9 mouse cellular contexts compared by ENCODE assay signal in the genomic region with DNA sequence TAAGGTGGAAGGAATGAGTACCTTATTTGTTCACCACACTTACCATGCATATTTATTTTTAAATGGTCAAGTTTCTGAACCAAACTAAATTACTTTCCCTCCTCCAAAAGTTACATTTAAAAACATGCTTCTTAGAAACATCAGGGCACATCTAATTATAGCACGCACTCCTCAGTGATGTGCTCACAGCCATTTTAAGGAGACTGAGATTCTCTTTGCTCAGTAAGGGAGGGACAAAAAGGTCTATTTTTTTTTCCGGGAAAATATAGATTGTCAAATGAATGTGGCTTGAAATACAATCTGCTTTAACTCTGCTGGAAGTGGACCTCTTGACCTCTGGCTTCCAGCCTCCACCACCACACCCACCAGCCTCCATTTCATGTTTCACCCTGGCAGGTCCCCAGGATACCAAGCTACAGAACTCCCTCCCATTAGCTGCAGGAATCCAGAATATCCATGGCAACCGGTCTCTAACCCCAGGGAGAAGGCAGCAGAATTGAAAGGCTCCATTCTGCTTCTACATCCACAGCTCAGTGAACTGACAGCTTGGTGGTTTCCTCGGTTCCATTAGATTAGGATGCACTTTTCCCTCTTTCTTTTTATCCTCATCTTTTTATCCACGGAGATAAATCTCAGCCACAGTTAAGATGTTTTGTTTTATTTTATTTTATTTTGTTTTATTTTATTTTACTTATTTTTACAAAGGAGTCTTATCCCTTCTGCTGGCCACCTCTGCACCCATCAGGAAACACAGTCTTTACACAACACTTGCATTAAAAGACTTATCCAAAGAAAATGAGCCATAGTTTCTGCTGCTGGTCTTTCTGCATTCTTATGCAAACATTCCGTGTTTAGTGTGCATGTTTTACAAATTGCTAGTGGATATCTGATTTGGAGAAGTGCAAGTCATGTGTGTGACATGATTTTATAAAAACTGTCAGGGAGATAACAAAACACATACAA.
DNase-seq lines count a peak whose midpoint lies in the region; ATAC-seq and TF ChIP-seq lines count a peak whose summit lies in the region.
"Had no signal": no experiment of that assay in that cellular context is flagged by ENCODE, and none has a peak within 500 bp of the region (broad histone marks: within the 10 kb centered on the region; RNA-seq: fewer than 3 reads in every experiment).

No protein-coding gene starts in this region.

- H3K9me3 ChIP-seq in midbrain, postnatal 0 days (ENCODE audit: low read length) = no peaks in the 10 kb centered on the region
- H3K9me3 ChIP-seq: liver, embryonic 13.5 days had no signal

- H3K9ac ChIP-seq in midbrain, postnatal 0 days (replicated peaks; ENCODE audit: low read length, poor library complexity, severe bottlenecking) = no peak overlapping the region
- H3K9ac ChIP-seq: liver, embryonic 13.5 days had no signal

- 6% methylated on average over 6 of the region's 6 CpGs for WGBS in midbrain, postnatal 0 days

- TF ChIP-seq CTCF in midbrain, postnatal 0 days (IDR thresholded peaks at IDR 0.05) = no peak

- H3K27me3 ChIP-seq in midbrain, postnatal 0 days (ENCODE audit: insufficient read depth, low read length) = no peaks in the 10 kb centered on the region
- H3K27me3 ChIP-seq: liver, embryonic 13.5 days had no signal

- no peak overlapping the region for H3K4me2 ChIP-seq in midbrain, postnatal 0 days (ENCODE audit: low read depth, low read length, poor library complexity, severe bottlenecking)
- H3K4me2 ChIP-seq: liver, embryonic 13.5 days had no signal

- ATAC-seq in frontal cortex, adult (ENCODE audit: low TSS enrichment) = peak; percentile 82
- ATAC-seq in midbrain, postnatal 0 days (ENCODE audit: low FRiP score) = peak; percentile 89

- no peaks in the 10 kb centered on the region for H3K36me3 ChIP-seq in midbrain, postnatal 0 days (ENCODE audit: insufficient read depth, low read length)
- H3K36me3 ChIP-seq: liver, embryonic 13.5 days had no signal

- 0 out of 2 replicates have a peak, but pooled peaks cover 2% of the 10 kb centered on the region for H3K4me1 ChIP-seq in midbrain, postnatal 0 days (ENCODE audit: insufficient read depth, low read length)
- H3K4me1 ChIP-seq: liver, embryonic 13.5 days had no signal

- no peak for DNase-seq in frontal cortex, postnatal 25 days (ENCODE audit: low spot score in 2 of 2)
- peak; percentile 7 for DNase-seq in cerebellum, adult 9-11 months
- DNase-seq in frontal cortex, postnatal 14 days (ENCODE audit: low spot score in 2 of 2) = peak; percentile 10 to 16
- DNase-seq in layer of hippocampus, adult 9-11 months = peak; percentile 41
- DNase-seq in midbrain, postnatal 0 days (ENCODE audit: low spot score) = peak; percentile 89
- DNase-seq in urinary bladder, postnatal 25 days (ENCODE audit: low spot score) = no peak
- no peak for DNase-seq in spleen, adult 18-20 months
- DNase-seq: liver, embryonic 13.5 days had no signal

- peak overlapping the region; percentile 67 for H3K27ac ChIP-seq in midbrain, postnatal 0 days (ENCODE audit: low read depth, low read length)
- H3K27ac ChIP-seq: liver, embryonic 13.5 days had no signal

- H3K4me3 ChIP-seq in midbrain, postnatal 0 days (ENCODE audit: low read depth, low read length) = no peak overlapping the region
- H3K4me3 ChIP-seq: liver, embryonic 13.5 days had no signal

Comparison
In these comparisons a context has a peak if more than half of its experiments do, and no peak if none do; other contexts are left out.
1. DNase-seq: peak in cerebellum, adult 9-11 months (single experiment), frontal cortex, postnatal 14 days (2 of 2), layer of hippocampus, adult 9-11 months (single experiment) and midbrain, postnatal 0 days (single experiment); none in frontal cortex, postnatal 25 days (0 of 2), urinary bladder, postnatal 25 days (single experiment) and spleen, adult 18-20 months (0 of 2).